Mouse (Mus musculus) ES-E14 (cell line): ENCODE results near the gene Bcas3. TPM values are rescaled to one million over a fixed set of nuclear protein-coding genes. Genes with fewer than 3 reads are reported as not detected.

Experiments
- DNase-seq: peaks from one replicate; pipeline ENCODE4 v3.0.0-alpha.2; 2013; ENCODE audit warnings: low read depth, low spot score
- H3K27ac ChIP-seq: 2 replicates; pipeline ENCODE4 v1.5.1; 2012; ENCODE audit warnings: low read depth, mild to moderate bottlenecking, low read length, moderate library complexity, mixed read lengths; ENCODE audit not compliant: poor library complexity, insufficient read depth, severe bottlenecking
- H3K36me3 ChIP-seq: 2 replicates; pipeline ENCODE4 v1.6.1; 2012; ENCODE audit warnings: mild to moderate bottlenecking, low read length, moderate library complexity, mixed read lengths; ENCODE audit not compliant: control insufficient read depth, poor library complexity, insufficient read depth, severe bottlenecking
- H3K4me1 ChIP-seq, 2 experiments: fragments of 150-350 bp in 1 of 2; sonication (generic) in 1 of 2; 2 replicates each; pipeline ENCODE4 v1.6.1; 2012; ENCODE audit warnings: low read length in 2 of 2, mild to moderate bottlenecking in 1 of 2, mixed read lengths in 1 of 2; ENCODE audit not compliant: control insufficient read depth in 2 of 2, insufficient read depth in 2 of 2, poor library complexity in 1 of 2
- H3K4me3 ChIP-seq, 2 experiments: fragments of 150-350 bp in 1 of 2; sonication (generic) in 1 of 2; 2 replicates each; pipeline ENCODE4 v1.5.1; 2012; ENCODE audit warnings: low read length in 2 of 2, low read depth in 1 of 2, mild to moderate bottlenecking in 1 of 2, mixed read lengths in 1 of 2; ENCODE audit not compliant: insufficient read depth in 1 of 2, poor library complexity in 1 of 2, severe bottlenecking in 1 of 2
- H3K9ac ChIP-seq: 2 replicates; pipeline ENCODE4 v1.6.1; 2012; ENCODE audit warnings: low read depth, mild to moderate bottlenecking, low read length, mixed read lengths; ENCODE audit not compliant: poor library complexity, insufficient read depth, severe bottlenecking
- H3K9me3 ChIP-seq: fragments of 150-350 bp; sonication (generic); 2 replicates; pipeline ENCODE4 v1.6.1; 2012; ENCODE audit warnings: low read depth, mild to moderate bottlenecking, low read length; ENCODE audit not compliant: control insufficient read depth, insufficient read depth
- CHD2 ChIP-seq: IDR thresholded peaks from 2 replicates; pipeline ENCODE4 v1.6.1; 2014; ENCODE audit warnings: mild to moderate bottlenecking, low read depth, low read length, inconsistent platforms
- HCFC1 ChIP-seq: IDR thresholded peaks from 2 replicates; pipeline ENCODE4 v1.6.1; 2012; ENCODE audit warnings: low read length, inconsistent platforms, borderline replicate concordance; ENCODE audit not compliant: insufficient read depth
- MAFK ChIP-seq: IDR thresholded peaks from 2 replicates; pipeline ENCODE4 v1.6.1; 2014; ENCODE audit warnings: mild to moderate bottlenecking, low read depth, low read length, inconsistent platforms; ENCODE audit not compliant: insufficient read depth
- ZC3H11A ChIP-seq: IDR thresholded peaks from 2 replicates; pipeline ENCODE4 v1.6.1; 2012; ENCODE audit warnings: low read depth, mild to moderate bottlenecking, inconsistent platforms, low read length, borderline replicate concordance
- ZNF384 ChIP-seq: IDR thresholded peaks from 2 replicates; pipeline ENCODE4 v1.6.1; 2012; ENCODE audit warnings: low read depth, low read length, inconsistent platforms
- in situ Hi-C, 2 experiments: fragments of 600-800 bp; cut with MboI; formaldehyde crosslinking; loops; one replicate each; pipeline ENCODE4 v1.15.1; 2025; ENCODE audit warnings: low sequenced_read_pairs in 2 of 2, inconsistent platforms in 1 of 2; ENCODE audit not compliant: unreplicated experiment in 2 of 2
- total RNA-seq: library from RNA; depleted of rRNA; stranded (reverse); fragments of 300-350 nt; gene quantifications from 2 replicates; pipeline ENCODE4 v1.2.3, GENCODE M21; 2012

Bcas3 gene
- total RNA-seq, 1 experiment = 23.6 TPM

GRCm38 (mm10) chr11:85774707-85775106, 421.7 kb downstream of the Bcas3 start:
- no peak overlapping the region for H3K27ac ChIP-seq
- H3K36me3 ChIP-seq = no peaks in the 10 kb centered on the region
- H3K9me3 ChIP-seq = no peaks in the 10 kb centered on the region
- TF ChIP-seq HCFC1 (no peak), ZC3H11A (no peak), CHD2 (no peak), ZNF384 (no peak), MAFK (no peak)
- peaks cover 3 to 7% of the 10 kb centered on the region in 2 experiments; a peak in 2 of 4 replicates for H3K4me1 ChIP-seq
- in situ Hi-C loops = no loop called here
- H3K9ac ChIP-seq = no peak overlapping the region
- H3K4me3 ChIP-seq = no peak overlapping the region
- DNase-seq = no peak

DNA sequence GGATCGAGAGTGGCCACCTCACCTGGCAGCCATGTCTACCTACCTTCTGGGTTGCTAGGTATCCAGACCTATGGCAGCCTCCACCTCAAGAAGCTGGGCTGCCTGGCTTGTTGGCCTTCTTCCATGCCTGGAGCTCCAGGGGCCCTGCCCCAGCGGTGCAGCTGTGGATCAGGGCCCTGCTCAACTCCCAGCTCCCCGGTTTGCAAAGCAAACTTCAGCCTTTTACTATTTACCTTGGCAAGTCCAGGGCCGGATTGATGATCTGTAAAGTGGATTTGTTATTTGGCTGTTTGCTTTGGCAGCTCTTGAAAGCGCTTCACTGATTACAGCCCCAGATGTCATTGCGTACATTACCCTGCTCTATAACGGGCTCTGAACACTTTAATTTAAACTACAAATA, 422.5 kb downstream of the Bcas3 start:
- H3K9ac ChIP-seq = no peak overlapping the region
- no peak overlapping the region for H3K4me3 ChIP-seq
- H3K36me3 ChIP-seq = no peaks in the 10 kb centered on the region
- H3K9me3 ChIP-seq = no peaks in the 10 kb centered on the region
- in situ Hi-C loops = no loop called here
- DNase-seq = no peak
- H3K27ac ChIP-seq = no peak overlapping the region
- no peak for TF ChIP-seq ZC3H11A
- TF ChIP-seq HCFC1 = no peak
- TF ChIP-seq CHD2 = no peak
- no peak for TF ChIP-seq ZNF384
- TF ChIP-seq MAFK = no peak
- H3K4me1 ChIP-seq = peaks cover 3 to 7% of the 10 kb centered on the region in 2 experiments; a peak in 2 of 4 replicates

GRCm38 (mm10) chr11:85776861-85777360, 423.9 kb downstream of the Bcas3 start:
- no peak overlapping the region for H3K27ac ChIP-seq
- H3K9ac ChIP-seq = no peak overlapping the region
- no peak for DNase-seq
- in situ Hi-C loops = no loop called here
- peaks cover 1 to 3% of the 10 kb centered on the region in 2 experiments; a peak in 1 of 4 replicates for H3K4me1 ChIP-seq
- TF ChIP-seq ZNF384 = no peak
- TF ChIP-seq ZC3H11A = no peak
- no peak for TF ChIP-seq HCFC1
- H3K4me3 ChIP-seq = no peak overlapping the region
- H3K36me3 ChIP-seq = no peaks in the 10 kb centered on the region
- H3K9me3 ChIP-seq = no peaks in the 10 kb centered on the region

- no peaks in the 10 kb centered on the region for H3K9me3 ChIP-seq
- in situ Hi-C loops = no loop called here
- H3K4me1 ChIP-seq = peaks cover 1 to 3% of the 10 kb centered on the region in 2 experiments; a peak in 1 of 4 replicates
- no peak for TF ChIP-seq CHD2
- no peak for TF ChIP-seq ZNF384
- no peak for TF ChIP-seq MAFK
- TF ChIP-seq HCFC1 = no peak
- no peak for TF ChIP-seq ZC3H11A
- DNase-seq = no peak
- no peak overlapping the region; the same call in 1 of the 2 replicates for H3K27ac ChIP-seq
- no peaks in the 10 kb centered on the region for H3K36me3 ChIP-seq
- no peak overlapping the region for H3K9ac ChIP-seq
- H3K4me3 ChIP-seq = no peak overlapping the region
These were observed 425.0 kb downstream of the Bcas3 start for GRCm38 (mm10) chr11:85777950-85778349.

DNA sequence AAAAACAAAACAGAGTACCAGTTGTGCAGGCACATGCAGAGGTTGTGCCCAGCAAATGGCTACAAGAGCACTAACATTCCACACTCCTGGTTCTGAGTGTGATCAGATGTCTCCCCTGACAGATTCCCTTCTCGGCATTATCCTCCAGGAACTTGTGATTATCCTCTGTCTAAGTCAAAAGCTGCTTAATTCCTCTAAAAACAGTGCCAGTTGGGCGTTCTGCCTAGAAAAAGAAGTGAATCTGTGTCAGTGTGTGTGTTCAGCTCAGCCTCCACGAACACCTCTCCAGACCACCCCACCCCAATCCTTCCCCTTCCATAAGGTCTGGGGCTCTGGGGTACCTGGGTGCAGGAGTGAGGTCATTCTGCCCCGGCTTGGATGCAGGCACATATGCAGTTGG, 427.3 kb downstream of the Bcas3 start:
- TF ChIP-seq MAFK (no peak), ZC3H11A (no peak), ZNF384 (no peak), CHD2 (no peak)
- Histone ChIP-seq H3K4me1 (no peaks in the 10 kb centered on the region), H3K27ac (no peak overlapping the region), H3K36me3 (no peaks in the 10 kb centered on the region), H3K9me3 (no peaks in the 10 kb centered on the region), H3K9ac (no peak overlapping the region), H3K4me3 (no peak overlapping the region)
- in situ Hi-C loops = no loop called here
- DNase-seq = no peak
